Mouse (Mus musculus) testis, adult 2 months (tissue): Measurements from ENCODE around the gene Nmi.
"Not testable (repeated sequence)": the region's sequence is repeated elsewhere in the genome, so short reads cannot be mapped to it uniquely, and the experiment has no call there.

Experiments
- CTCF ChIP-seq: fragments of 200-500 bp; IDR thresholded peaks from 2 replicates; pipeline ENCODE4 v1.5.1; 2012; ENCODE audit warnings: low read depth, mild to moderate bottlenecking, inconsistent platforms, low read length, moderate library complexity; ENCODE audit not compliant: control insufficient read depth, insufficient read depth, insufficient replicate concordance
- POLR2A ChIP-seq: fragments of 200-500 bp; IDR thresholded peaks from 2 replicates; pipeline ENCODE4 v1.6.1; 2012; ENCODE audit warnings: low read depth, mild to moderate bottlenecking, inconsistent platforms, low read length, moderate library complexity; ENCODE audit not compliant: control insufficient read depth

DNA sequence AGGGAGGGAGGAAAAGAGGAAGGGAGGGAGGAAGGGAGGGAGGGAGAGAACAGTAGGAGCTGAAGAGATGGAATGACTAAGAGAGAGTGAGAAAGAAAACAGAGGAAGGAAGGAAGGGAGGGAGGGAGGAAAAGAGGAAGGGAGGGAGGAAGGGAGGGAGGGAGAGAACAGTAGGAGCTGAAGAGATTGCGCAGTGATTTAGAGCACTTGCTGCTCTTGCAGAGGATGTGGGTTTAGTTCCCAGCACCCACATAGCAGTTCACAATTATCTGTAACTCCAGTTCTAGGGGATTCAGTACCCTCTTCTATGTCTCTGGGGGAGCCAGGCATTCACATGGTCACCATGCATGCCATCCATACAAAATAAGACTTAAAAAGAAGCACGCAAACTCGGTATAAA, 38.5 kb upstream of the Nmi start:
- not testable (repeated sequence) for TF ChIP-seq CTCF, POLR2A
